Mouse (Mus musculus) MEL-GATA-1-ER (cell line): Measurements from ENCODE around the gene Gm3625.

Experiments used
- DNase-seq: peaks from one replicate; pipeline ENCODE4 v3.0.0-alpha.2; 2012; ENCODE audit warnings: low read depth; ENCODE audit errors: extremely low read depth

Gm3625 gene

GRCm38 (mm10) chr12:4592541-4593165 lies at the start of gene Gm3625, which contains the start of gene Itsn2:
Gene Gm3625, minus strand, starts transcription at chr12:4592927.
Gene Itsn2, plus strand, starts transcription at chr12:4592638.
- DNase-seq = peak; percentile 67

GRCm38 (mm10) chr12:4640737-4641136 lies 48.0 kb upstream of the Gm3625 start:
- peak; percentile 61 for DNase-seq

DNA sequence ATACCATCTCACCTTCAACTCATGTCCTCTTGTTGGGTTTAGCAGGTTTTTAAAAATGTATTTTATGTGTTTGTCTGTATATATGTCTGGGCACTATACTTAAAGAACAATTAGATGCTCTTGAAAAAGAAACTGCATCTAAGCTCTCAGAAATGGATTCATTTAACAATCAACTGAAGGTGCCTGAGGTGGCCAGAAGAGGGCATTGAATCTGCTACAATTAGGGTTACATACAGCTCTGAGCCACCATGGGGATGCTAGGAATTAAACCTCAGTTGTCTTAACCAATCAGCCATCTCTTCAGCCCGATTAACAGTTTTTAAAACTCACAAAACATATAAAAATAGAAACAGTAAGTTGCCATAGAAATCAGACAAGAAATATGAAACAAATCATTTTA lies 45.7 kb upstream of the Gm3625 start:
- DNase-seq = no peak

DNA sequence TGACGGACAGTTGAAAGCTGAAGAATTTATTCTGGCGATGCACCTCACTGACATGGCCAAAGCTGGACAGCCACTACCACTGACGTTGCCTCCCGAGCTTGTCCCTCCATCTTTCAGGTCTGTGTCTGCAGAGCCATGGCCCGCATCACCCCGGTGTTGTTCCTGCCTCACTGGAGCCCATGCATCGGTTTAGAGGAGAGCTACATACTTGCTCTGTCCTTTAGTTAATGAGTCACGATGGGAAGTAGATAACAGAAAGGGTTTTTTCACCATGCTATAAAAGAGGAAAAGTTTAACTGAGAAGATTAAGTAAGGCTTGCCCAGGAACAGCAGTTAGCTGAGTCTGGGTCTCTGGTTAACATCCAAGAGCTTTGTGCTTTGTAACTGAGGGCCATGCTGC lies 40.2 kb upstream of the Gm3625 start:
- DNase-seq = no peak

DNA sequence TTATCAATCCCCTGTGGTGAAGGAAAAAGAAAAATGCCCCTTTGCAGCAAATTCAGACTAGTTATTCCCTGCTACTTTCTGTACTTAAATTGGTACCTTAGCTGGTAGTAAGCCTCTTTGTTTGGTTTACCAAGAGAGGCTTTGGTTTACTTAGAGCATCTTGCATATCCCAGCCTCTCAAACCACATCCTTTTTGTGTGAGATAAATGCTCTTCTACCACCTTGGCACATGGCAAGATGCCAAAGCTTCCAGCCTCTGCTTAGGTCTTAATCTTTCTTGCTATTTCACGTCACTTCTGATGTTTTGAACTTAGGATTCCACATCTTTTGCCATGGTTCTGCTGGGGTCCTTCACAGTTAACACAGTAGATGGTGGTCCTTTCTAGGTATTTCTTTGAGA lies 31.5 kb upstream of the Gm3625 start:
- DNase-seq = peak; percentile 24

DNA sequence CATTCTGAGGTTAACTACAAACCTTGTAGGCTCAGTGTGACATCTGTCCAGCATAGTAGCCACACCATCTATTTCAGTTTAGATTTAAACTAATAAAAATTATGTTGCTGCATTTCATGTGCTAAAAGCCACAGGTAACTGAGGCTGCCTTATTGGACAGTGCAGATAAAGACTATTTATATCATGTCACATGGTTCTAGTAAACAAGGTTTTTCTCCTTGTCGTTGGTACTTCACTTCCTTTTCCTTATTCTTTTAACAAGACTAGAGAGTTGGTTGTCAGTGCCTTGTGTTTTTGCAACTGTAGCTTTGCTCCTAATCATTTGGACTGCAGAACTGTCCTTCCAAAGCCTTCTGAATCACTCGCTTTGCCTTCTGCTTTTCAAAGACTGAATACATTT lies 22.0 kb upstream of the Gm3625 start:
- no peak for DNase-seq

GRCm38 (mm10) chr12:4606625-4607024 lies 13.9 kb upstream of the Gm3625 start:
- DNase-seq = no peak

GRCm38 (mm10) chr12:4599713-4600112 lies 7.0 kb upstream of the Gm3625 start:
- no peak for DNase-seq

GRCm38 (mm10) chr12:4598666-4599428 lies 6.1 kb upstream of the Gm3625 start:
- no peak for DNase-seq

- peak; percentile 79 for DNase-seq
Measured at GRCm38 (mm10) chr12:4595055-4595454, 2.3 kb upstream of the Gm3625 start.

DNA sequence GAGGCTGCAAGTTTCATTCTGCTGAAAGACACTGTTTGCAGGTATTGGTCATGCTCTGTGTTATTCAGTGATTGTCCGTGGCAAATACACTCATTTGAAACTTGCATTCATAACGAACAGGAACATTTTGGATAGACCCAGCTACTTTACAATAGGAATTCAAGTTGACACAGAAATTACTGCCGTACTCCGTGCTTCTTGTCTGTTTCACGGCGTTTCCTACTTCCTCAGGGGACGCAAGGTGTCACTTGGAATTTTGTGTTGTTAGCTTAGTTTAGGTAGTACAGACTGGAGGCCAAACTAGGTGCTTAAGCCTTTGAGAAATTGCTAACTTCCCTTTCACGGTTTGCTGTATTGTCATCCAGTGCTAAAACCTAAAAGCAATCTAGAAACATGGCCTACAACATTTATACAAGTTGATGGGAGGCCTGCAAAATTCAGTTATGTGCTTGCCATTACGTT lies 1.2 kb upstream of the Gm3625 start:
- peak; percentile 35 for DNase-seq

GRCm38 (mm10) chr12:4593166-4593929 lies 621 bp upstream of the Gm3625 start:
- DNase-seq = peak; percentile 63

DNA sequence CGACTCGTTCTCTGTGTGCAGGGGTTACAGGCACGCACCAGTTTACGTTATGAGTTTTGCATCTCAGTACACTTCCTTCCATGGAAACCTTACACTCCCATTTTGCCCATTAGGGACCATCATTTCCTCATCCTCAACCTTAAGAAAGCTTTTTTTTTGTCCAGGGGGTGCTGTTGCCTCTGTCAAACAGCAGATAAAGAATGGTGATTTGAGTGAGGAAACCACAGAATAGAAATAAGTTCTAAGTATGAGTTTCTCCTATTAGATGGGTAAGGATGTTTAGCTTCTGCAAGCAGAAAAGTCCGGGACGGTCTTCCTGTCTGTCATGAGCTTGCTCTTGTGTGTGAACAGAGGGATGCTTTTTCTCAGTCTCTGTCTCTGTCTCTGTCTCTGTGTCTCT lies 702 bp downstream of the Gm3625 start:
- no peak for DNase-seq

GRCm38 (mm10) chr12:4588603-4589002 lies 4.1 kb downstream of the Gm3625 start:
- no peak for DNase-seq

GRCm38 (mm10) chr12:4587846-4588245 lies 4.9 kb downstream of the Gm3625 start:
- no peak for DNase-seq

- DNase-seq = no peak
Measured at GRCm38 (mm10) chr12:4582326-4582725, 10.4 kb downstream of the Gm3625 start.

GRCm38 (mm10) chr12:4574065-4574464 lies 18.7 kb downstream of the Gm3625 start:
- no peak for DNase-seq

GRCm38 (mm10) chr12:4571864-4572263 lies 20.9 kb downstream of the Gm3625 start:
- peak; percentile 79 for DNase-seq

DNA sequence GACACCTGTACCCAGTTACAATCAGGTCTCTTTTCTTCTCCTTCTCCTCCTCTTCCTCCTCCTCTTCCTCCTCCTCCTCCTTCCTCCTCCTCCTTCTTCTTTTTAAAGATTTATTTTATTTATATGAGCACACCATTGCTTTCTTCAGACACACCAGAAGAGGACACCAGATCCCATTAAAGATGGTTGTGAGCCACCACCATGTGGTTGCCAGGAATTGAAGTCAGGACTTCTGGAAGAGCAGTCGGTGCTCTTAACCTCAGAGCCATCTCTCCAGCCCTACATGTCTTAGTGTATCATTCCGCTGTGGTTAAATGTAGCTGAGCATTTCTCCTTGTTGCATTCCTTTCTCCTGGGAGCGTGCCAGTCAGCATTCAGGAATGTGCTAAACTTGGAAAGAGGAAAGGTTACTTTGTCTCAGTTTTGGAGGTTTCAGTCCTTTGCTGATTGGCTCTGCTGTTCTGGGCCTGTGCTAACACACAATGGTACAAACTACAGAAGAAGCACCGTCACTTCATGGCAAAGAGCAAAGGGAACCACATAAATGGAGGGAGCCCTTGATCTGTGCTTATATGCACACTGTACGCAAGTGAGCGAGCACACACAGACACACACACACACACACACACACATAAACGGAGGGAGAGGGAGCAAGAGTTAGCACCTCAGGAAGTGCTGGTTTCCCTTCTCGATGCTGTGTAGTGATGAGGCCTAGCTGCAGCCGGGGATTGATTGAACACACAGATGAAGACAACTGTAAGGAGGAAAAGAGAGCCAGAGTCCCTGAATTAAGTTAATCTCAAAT lies 34.0 kb downstream of the Gm3625 start:
- DNase-seq = no peak

GRCm38 (mm10) chr12:4558013-4558412 lies 34.7 kb downstream of the Gm3625 start:
- DNase-seq = no peak

DNA sequence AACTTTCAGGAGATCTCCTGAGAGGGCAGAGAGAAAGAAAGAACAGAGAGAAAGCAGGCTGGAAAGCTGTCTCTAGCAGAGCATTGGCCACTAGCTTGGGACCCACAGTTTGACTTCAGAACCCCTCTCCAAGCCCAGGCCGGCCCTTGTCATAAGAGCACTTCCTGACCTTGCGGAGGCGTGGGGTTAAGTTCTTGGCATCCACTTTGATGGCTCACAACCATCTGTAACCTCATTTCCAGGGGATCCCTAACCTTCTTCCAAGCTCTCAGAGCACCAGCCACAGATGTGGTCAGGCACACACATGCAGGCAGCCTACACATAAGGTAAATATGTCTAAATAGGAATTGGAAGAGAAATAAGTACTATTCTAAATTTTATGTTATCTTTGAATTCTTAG lies 35.3 kb downstream of the Gm3625 start:
- DNase-seq = no peak
